Mouse (Mus musculus) bone marrow macrophage, adult 2 months (primary cell): Measurements from ENCODE around the gene Fabp2.

ENCODE experiments used
- CTCF ChIP-seq: IDR thresholded peaks from 2 replicates; pipeline ENCODE4 v1.5.1; 2012; ENCODE audit warnings: low read depth, mild to moderate bottlenecking, low read length, moderate library complexity
- POLR2A ChIP-seq: IDR thresholded peaks from 2 replicates; pipeline ENCODE4 v1.6.1; 2012; ENCODE audit warnings: mild to moderate bottlenecking, low read depth, low read length, borderline replicate concordance

DNA sequence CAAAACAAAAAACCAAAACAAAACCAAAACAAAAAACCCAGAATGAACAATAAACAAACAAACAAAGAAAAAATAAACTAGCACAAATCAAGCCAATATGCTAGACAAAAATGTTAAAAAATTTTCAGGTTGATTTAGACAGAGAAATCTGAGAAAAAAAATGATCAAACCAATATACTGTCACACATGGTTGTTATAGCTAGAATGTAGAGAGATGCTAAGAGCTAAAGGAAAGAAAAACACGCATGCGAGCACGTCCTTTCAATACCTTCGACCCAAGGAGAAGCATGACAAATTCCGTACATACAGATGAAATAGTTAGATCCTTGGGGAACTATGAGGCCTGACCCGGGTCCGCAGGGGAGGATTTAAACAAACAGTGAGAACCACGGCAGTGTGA, 24.4 kb downstream of the Fabp2 start, which contains the start of gene Gm10959:
- no peak for TF ChIP-seq CTCF
- no peak for TF ChIP-seq POLR2A
